Mouse (Mus musculus): ENCODE measurements around the gene Grm1. TPM values are rescaled to one million over a fixed set of nuclear protein-coding genes. Genes with fewer than 3 reads are reported as not detected.

The Grm1 gene
- polyA plus RNA-seq, 1 experiment from 2014 or later: 10.3 TPM

DNA sequence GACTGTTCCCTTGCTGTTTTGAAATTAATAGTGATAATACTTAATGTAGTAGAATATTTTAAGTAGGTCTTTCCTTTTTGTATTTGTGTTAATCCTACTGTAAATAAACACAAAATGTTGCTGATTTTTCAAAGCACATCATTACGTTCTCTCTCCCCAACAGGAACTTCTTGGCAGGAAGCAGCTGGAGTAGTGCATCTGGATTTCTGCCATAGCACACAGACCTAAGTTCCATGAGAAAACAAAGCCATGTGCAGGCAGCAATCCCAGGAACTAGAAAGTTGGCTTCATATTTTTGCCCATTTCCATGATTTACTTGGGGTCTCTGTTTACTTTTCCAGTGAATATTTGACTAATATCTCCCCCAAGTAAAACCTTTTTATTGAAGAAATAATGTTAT is 320.9 kb downstream of the Grm1 start:
- 44% methylated on average over 1 of the region's 1 CpGs for WGBS
- no peak for ATAC-seq
- H3K9me3 ChIP-seq (ENCODE audit: control insufficient read depth, low read length): no peaks in the 10 kb centered on the region
- no peaks in the 10 kb centered on the region for H3K27me3 ChIP-seq (replicated peaks; ENCODE audit: control insufficient read depth, insufficient read depth, low read length)
- no peak overlapping the region for H3K9ac ChIP-seq (replicated peaks; ENCODE audit: low read depth, low read length)
- no peak overlapping the region for H3K4me2 ChIP-seq (ENCODE audit: low read length)
- H3K36me3 ChIP-seq (ENCODE audit: control insufficient read depth, insufficient read depth): no peaks in the 10 kb centered on the region
- no peak overlapping the region for H3K4me3 ChIP-seq (replicated peaks; ENCODE audit: low read length)
- 0 out of 2 replicates have a peak, but pooled peaks cover 3% of the 10 kb centered on the region for H3K4me1 ChIP-seq (replicated peaks; ENCODE audit: control insufficient read depth, insufficient read depth, low read length)
- no peak overlapping the region for H3K27ac ChIP-seq (ENCODE audit: low read length)

DNA sequence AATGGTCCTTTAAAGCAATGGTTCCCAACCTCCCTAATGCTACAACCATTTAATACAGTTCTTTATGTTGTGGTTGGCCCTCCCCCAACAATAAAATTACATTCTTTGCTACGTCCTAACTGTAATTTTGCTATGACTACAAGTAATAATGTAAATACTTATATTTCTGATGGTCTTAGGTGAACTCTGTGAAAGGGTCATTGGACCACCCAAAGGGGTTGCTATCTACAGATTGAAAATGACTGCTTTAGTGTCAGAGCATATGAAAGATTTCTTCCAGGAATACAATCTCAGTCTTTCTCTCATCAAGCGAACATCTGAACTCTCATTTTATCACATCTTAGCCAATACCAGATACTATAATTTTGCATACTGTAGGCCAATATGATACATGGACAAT is 321.4 kb downstream of the Grm1 start:
- Histone ChIP-seq H3K27ac (ENCODE audit: low read length) (no peak overlapping the region), H3K4me3 (replicated peaks; ENCODE audit: low read length) (no peak overlapping the region), H3K4me2 (ENCODE audit: low read length) (no peak overlapping the region), H3K4me1 (replicated peaks; ENCODE audit: control insufficient read depth, insufficient read depth, low read length) (0 out of 2 replicates have a peak, but pooled peaks cover 3% of the 10 kb centered on the region), H3K27me3 (replicated peaks; ENCODE audit: control insufficient read depth, insufficient read depth, low read length) (no peaks in the 10 kb centered on the region), H3K9ac (replicated peaks; ENCODE audit: low read depth, low read length) (no peak overlapping the region), H3K36me3 (ENCODE audit: control insufficient read depth, insufficient read depth) (no peaks in the 10 kb centered on the region), H3K9me3 (ENCODE audit: control insufficient read depth, low read length) (no peaks in the 10 kb centered on the region)
- ATAC-seq: no peak
- 80% methylated on average over 2 of the region's 2 CpGs for WGBS

DNA sequence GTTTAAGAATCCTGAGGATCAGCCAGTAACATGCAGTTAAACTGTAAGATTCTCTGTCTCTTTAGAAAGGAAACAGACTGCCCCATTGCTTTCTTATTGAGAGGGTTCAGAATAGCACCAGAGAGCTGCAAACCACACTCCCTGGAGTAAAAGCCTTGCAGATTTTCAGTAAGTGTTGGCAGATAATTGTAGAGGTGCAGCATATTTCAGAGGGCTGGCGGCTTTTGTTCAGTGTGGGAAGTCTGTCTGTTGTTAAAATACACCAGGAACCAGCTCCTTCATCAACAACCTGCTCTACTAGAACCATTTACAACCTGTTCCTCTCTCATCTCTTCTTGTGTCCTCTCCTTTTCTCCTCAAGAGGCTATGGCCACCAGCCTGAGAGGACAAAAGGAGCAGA is 331.1 kb downstream of the Grm1 start:
- H3K4me3 ChIP-seq (replicated peaks; ENCODE audit: low read length): no peak overlapping the region
- H3K4me1 ChIP-seq (replicated peaks; ENCODE audit: control insufficient read depth, insufficient read depth, low read length): no peaks in the 10 kb centered on the region
- 67% methylated on average over 1 of the region's 1 CpGs for WGBS
- H3K36me3 ChIP-seq (ENCODE audit: control insufficient read depth, insufficient read depth): no peaks in the 10 kb centered on the region
- H3K27ac ChIP-seq (ENCODE audit: low read length): no peak overlapping the region
- no peaks in the 10 kb centered on the region for H3K9me3 ChIP-seq (ENCODE audit: control insufficient read depth, low read length)
- H3K4me2 ChIP-seq (ENCODE audit: low read length): no peak overlapping the region
- H3K9ac ChIP-seq (replicated peaks; ENCODE audit: low read depth, low read length): no peak overlapping the region
- ATAC-seq: no peak
- no peaks in the 10 kb centered on the region for H3K27me3 ChIP-seq (replicated peaks; ENCODE audit: control insufficient read depth, insufficient read depth, low read length)

DNA sequence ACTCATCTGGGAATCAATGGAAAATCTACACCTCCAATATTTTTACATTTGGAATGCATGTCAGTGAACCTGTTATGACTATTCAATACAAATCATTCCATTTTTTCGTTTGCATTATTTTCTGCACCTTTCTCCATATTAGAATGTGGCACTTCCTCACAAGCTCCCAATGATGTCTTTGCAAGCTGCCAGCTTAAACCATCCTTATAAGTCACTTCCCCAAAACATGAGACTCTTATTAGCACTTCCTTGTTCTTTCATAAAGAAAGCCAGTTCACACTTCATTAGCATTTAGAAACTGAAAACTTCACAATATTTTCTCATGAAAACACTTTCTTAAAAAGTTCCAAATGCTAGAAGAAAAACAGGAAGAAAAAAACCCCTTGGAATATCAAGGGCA is 338.1 kb downstream of the Grm1 start:
- WGBS: 64% methylated on average over 1 of the region's 1 CpGs
- Histone ChIP-seq H3K4me1 (replicated peaks; ENCODE audit: control insufficient read depth, insufficient read depth, low read length) (no peaks in the 10 kb centered on the region), H3K27ac (ENCODE audit: low read length) (no peak overlapping the region), H3K9ac (replicated peaks; ENCODE audit: low read depth, low read length) (no peak overlapping the region), H3K9me3 (ENCODE audit: control insufficient read depth, low read length) (no peaks in the 10 kb centered on the region), H3K4me2 (ENCODE audit: low read length) (no peak overlapping the region), H3K4me3 (replicated peaks; ENCODE audit: low read length) (no peak overlapping the region), H3K27me3 (replicated peaks; ENCODE audit: control insufficient read depth, insufficient read depth, low read length) (no peaks in the 10 kb centered on the region), H3K36me3 (ENCODE audit: control insufficient read depth, insufficient read depth) (no peaks in the 10 kb centered on the region)
- ATAC-seq: no peak

DNA sequence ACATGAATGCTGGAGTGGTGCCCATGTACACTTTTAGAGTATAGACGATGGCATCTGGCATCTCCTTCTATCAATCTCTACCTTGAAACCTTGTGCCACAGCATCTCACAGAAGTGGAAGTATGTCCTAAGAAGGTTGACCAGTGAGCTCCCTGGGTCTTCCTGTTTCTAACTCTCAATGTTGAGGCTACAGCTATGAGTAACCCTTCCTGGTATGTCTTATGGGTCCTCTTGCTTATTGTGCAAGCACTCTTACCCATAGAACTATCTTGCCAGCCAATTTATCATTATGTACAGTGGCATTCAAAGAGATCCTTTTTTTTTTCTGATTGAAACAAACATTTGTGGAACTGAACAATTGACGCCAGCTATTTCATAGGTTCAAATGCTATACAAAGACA is 340.0 kb downstream of the Grm1 start:
- H3K27ac ChIP-seq (ENCODE audit: low read length): no peak overlapping the region
- 95% methylated on average over 2 of the region's 2 CpGs for WGBS

DNA sequence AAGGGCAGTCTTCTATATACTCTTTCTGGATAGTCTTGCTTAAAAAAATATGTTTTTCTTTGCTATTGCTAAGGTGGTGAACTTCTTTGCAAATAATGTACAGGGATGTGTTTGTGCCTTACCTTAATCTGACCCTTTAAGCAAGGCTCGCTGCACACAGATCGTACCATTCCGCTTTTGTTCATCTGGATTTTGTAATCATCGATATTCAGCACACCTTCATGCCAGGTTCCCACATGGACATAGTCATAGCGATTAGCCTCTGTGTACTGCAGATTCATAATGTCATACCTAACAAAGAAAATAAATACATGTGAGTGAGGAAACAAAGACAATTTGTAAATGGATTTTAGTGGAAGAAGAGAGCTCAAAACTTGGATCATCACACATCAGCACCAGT is 340.8 kb downstream of the Grm1 start:
- Histone ChIP-seq H3K4me2 (ENCODE audit: low read length) (no peak overlapping the region), H3K27ac (ENCODE audit: low read length) (no peak overlapping the region), H3K4me1 (replicated peaks; ENCODE audit: control insufficient read depth, insufficient read depth, low read length) (no peaks in the 10 kb centered on the region), H3K27me3 (replicated peaks; ENCODE audit: control insufficient read depth, insufficient read depth, low read length) (no peaks in the 10 kb centered on the region), H3K9me3 (ENCODE audit: control insufficient read depth, low read length) (no peaks in the 10 kb centered on the region), H3K9ac (replicated peaks; ENCODE audit: low read depth, low read length) (no peak overlapping the region), H3K4me3 (replicated peaks; ENCODE audit: low read length) (no peak overlapping the region), H3K36me3 (ENCODE audit: control insufficient read depth, insufficient read depth) (no peaks in the 10 kb centered on the region)
- 95% methylated on average over 5 of the region's 5 CpGs for WGBS
- ATAC-seq: no peak

More for the DNA sequence above, 340.0 kb downstream of the Grm1 start:
- H3K36me3 ChIP-seq (ENCODE audit: control insufficient read depth, insufficient read depth): no peaks in the 10 kb centered on the region
- no peaks in the 10 kb centered on the region for H3K4me1 ChIP-seq (replicated peaks; ENCODE audit: control insufficient read depth, insufficient read depth, low read length)
- no peak overlapping the region for H3K4me3 ChIP-seq (replicated peaks; ENCODE audit: low read length)
- H3K9me3 ChIP-seq (ENCODE audit: control insufficient read depth, low read length): no peaks in the 10 kb centered on the region
- H3K4me2 ChIP-seq (ENCODE audit: low read length): no peak overlapping the region
- H3K9ac ChIP-seq (replicated peaks; ENCODE audit: low read depth, low read length): no peak overlapping the region
- ATAC-seq: no peak
- no peaks in the 10 kb centered on the region for H3K27me3 ChIP-seq (replicated peaks; ENCODE audit: control insufficient read depth, insufficient read depth, low read length)

DNA sequence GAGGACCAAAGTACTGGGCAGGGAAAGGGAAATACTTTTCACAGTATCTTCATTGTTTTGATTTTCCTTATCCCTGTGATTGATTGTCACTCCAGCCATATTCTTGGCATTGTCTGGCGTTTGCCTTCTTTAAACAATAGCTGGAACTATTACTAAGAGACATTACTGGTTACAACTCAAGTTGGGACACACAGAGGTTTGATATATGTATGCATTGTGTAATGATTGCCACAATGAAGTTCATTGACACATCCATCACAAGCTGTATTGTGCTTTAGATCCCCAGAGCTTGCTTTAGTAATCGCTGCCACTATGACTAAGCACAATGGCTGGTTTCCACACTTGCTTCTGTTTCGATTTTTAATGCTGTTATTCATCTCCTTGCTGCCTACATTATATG is 341.4 kb downstream of the Grm1 start:
- no peaks in the 10 kb centered on the region for H3K9me3 ChIP-seq (ENCODE audit: control insufficient read depth, low read length)
- H3K27me3 ChIP-seq (replicated peaks; ENCODE audit: control insufficient read depth, insufficient read depth, low read length): no peaks in the 10 kb centered on the region
- WGBS: 69% methylated on average over 3 of the region's 3 CpGs
- ATAC-seq: no peak
- no peak overlapping the region for H3K4me3 ChIP-seq (replicated peaks; ENCODE audit: low read length)
- H3K27ac ChIP-seq (ENCODE audit: low read length): no peak overlapping the region
- H3K36me3 ChIP-seq (ENCODE audit: control insufficient read depth, insufficient read depth): no peaks in the 10 kb centered on the region
- H3K4me1 ChIP-seq (replicated peaks; ENCODE audit: control insufficient read depth, insufficient read depth, low read length): no peaks in the 10 kb centered on the region
- H3K9ac ChIP-seq (replicated peaks; ENCODE audit: low read depth, low read length): no peak overlapping the region
- H3K4me2 ChIP-seq (ENCODE audit: low read length): no peak overlapping the region

DNA sequence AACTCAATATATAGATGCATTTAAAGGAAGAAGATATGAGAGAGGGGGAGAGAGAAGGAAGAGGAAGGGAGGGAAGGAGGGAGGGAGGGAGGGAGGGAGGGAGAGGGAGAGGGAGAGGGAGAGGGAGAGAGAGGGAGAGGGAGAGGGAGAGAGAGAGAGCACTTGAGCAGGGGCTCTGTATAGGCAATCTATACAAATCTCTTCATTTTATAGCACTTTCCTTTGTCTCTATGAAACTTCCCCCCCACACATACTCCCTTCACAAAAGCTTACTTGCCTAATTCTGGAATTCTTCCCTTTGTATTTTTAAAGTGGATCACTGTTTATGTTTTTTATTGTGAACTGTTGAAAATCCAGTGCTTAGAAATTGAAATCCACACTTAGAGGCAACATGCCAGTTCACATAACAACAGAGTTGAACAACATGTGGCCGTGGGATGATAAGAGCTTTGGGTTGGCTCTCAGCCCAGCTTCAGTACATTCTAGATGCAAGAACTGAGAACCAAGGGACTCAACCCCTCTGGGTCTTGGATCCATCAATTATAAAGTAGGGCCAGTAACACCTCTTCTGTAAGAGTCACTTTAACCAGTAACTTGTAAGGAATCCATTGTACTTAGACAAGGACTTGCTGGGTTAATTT is 345.0 kb downstream of the Grm1 start:
- H3K27me3 ChIP-seq (replicated peaks; ENCODE audit: control insufficient read depth, insufficient read depth, low read length): no peaks in the 10 kb centered on the region
- no peaks in the 10 kb centered on the region for H3K4me1 ChIP-seq (replicated peaks; ENCODE audit: control insufficient read depth, insufficient read depth, low read length)
- H3K9me3 ChIP-seq (ENCODE audit: control insufficient read depth, low read length): no peaks in the 10 kb centered on the region
- H3K4me2 ChIP-seq (ENCODE audit: low read length): no peak overlapping the region
- ATAC-seq: no peak
- 22% methylated on average over 1 of the region's 1 CpGs for WGBS
- H3K27ac ChIP-seq (ENCODE audit: low read length): no peak overlapping the region
- H3K36me3 ChIP-seq (ENCODE audit: control insufficient read depth, insufficient read depth): no peaks in the 10 kb centered on the region
- H3K9ac ChIP-seq (replicated peaks; ENCODE audit: low read depth, low read length): no peak overlapping the region
- H3K4me3 ChIP-seq (replicated peaks; ENCODE audit: low read length): no peak overlapping the region

DNA sequence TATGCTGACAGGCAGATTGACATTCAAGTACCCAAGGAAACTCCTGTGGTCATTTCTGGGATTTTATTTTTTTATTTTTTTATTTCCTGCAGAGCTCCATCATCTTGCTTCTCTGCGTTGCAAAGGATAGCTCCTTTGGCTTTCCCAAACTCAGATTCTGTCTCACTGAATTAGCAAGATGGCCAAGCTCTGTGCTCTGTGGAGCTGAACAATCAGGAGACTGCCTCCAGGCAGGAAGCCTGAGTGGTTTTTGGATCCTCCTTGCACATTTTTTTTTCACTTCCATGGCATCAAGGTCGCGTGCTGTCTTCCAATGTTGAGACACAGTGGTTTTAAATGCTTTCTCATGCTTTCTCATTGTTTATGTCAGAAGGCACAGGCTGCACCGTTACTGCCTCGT is 347.6 kb downstream of the Grm1 start:
- H3K9me3 ChIP-seq (ENCODE audit: control insufficient read depth, low read length): no peaks in the 10 kb centered on the region
- 73% methylated on average over 5 of the region's 5 CpGs for WGBS
- H3K9ac ChIP-seq (replicated peaks; ENCODE audit: low read depth, low read length): no peak overlapping the region
- no peaks in the 10 kb centered on the region for H3K27me3 ChIP-seq (replicated peaks; ENCODE audit: control insufficient read depth, insufficient read depth, low read length)
- no peak overlapping the region for H3K4me3 ChIP-seq (replicated peaks; ENCODE audit: low read length)
- H3K27ac ChIP-seq (ENCODE audit: low read length): no peak overlapping the region
- H3K4me1 ChIP-seq (replicated peaks; ENCODE audit: control insufficient read depth, insufficient read depth, low read length): no peaks in the 10 kb centered on the region
- H3K36me3 ChIP-seq (ENCODE audit: control insufficient read depth, insufficient read depth): no peaks in the 10 kb centered on the region
- no peak overlapping the region for H3K4me2 ChIP-seq (ENCODE audit: low read length)
- ATAC-seq: no peak

DNA sequence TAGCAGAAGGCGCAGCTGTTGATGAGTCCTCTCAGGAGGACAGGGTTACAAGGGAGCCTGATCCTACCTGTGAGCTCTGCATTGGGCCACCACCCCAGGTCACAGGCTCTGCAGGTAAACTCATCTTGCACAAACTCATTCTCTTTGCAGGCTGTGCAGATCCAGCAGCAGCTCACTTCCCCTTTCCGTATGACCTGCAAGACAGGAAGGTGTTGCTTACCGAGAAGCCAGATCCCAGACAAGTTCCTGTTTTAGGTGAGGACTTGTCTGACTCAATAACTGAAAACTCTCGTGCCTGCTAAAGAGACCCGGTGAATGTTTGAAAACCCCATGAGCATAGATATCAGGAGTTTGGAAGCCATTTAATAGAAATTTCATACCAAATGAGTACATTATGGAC is 349.1 kb downstream of the Grm1 start:
- Histone ChIP-seq H3K4me3 (replicated peaks; ENCODE audit: low read length) (no peak overlapping the region), H3K4me2 (ENCODE audit: low read length) (no peak overlapping the region), H3K9me3 (ENCODE audit: control insufficient read depth, low read length) (no peaks in the 10 kb centered on the region), H3K36me3 (ENCODE audit: control insufficient read depth, insufficient read depth) (no peaks in the 10 kb centered on the region), H3K4me1 (replicated peaks; ENCODE audit: control insufficient read depth, insufficient read depth, low read length) (no peaks in the 10 kb centered on the region), H3K9ac (replicated peaks; ENCODE audit: low read depth, low read length) (no peak overlapping the region), H3K27me3 (replicated peaks; ENCODE audit: control insufficient read depth, insufficient read depth, low read length) (no peaks in the 10 kb centered on the region), H3K27ac (ENCODE audit: low read length) (no peak overlapping the region)
- no peak for ATAC-seq
- 95% methylated on average over 5 of the region's 5 CpGs for WGBS

All from forebrain, embryonic 16.5 days (tissue).